Mouse (Mus musculus) kidney, postnatal 0 days (tissue): ENCODE measurements at regions not wholly inside any gene's neighbourhood (a gene's known extent, or its start where the extent isn't known, plus 50 kb on each side); places are given as distances from the start of the nearest gene placed in this dataset.

ENCODE experiments used
- ATAC-seq: fragments of 200-750 bp; cut with Nextera tagmentation; replicated peaks from 2 replicates; pipeline ENCODE4 v1.8.0; 2017; ENCODE audit warnings: low read depth, moderate number of reproducible peaks, moderate TSS enrichment, moderate library complexity; ENCODE audit not compliant: low FRiP score
- DNase-seq: peaks from one replicate; pipeline ENCODE4 v3.0.0-alpha.2; 2016; ENCODE audit warnings: low spot score
- H3K27ac ChIP-seq: fragments of 300-500 bp; sonication (generic); 2 replicates; pipeline ENCODE4 v1.5.1; 2014; ENCODE audit warnings: mild to moderate bottlenecking
- H3K27me3 ChIP-seq: fragments of 300-500 bp; sonication (generic); 2 replicates; pipeline ENCODE4 v1.6.1; 2014; ENCODE audit warnings: low read length, mixed read lengths; ENCODE audit not compliant: insufficient read depth
- H3K36me3 ChIP-seq: fragments of 300-500 bp; sonication (generic); 2 replicates; pipeline ENCODE4 v1.6.1; 2014; ENCODE audit warnings: low read length, mixed read lengths; ENCODE audit not compliant: insufficient read depth
- H3K4me1 ChIP-seq: fragments of 300-500 bp; sonication (generic); replicated peaks from 2 replicates; pipeline ENCODE4 v1.6.1; 2014; ENCODE audit warnings: antibody characterized with exemption, low read length, mixed read lengths; ENCODE audit not compliant: insufficient read depth
- H3K4me2 ChIP-seq: fragments of 300-500 bp; sonication (generic); 2 replicates; pipeline ENCODE4 v1.6.1; 2014; ENCODE audit warnings: mild to moderate bottlenecking, low read length, moderate library complexity, mixed read lengths
- H3K4me3 ChIP-seq: fragments of 300-500 bp; sonication (generic); replicated peaks from 2 replicates; pipeline ENCODE4 v1.5.1; 2014; ENCODE audit warnings: low read depth, low read length
- H3K9ac ChIP-seq: fragments of 300-500 bp; sonication (generic); 2 replicates; pipeline ENCODE4 v1.6.1; 2014; ENCODE audit warnings: low read depth, low read length
- H3K9me3 ChIP-seq: fragments of 300-500 bp; sonication (generic); replicated peaks from 2 replicates; pipeline ENCODE4 v1.6.1; 2016; ENCODE audit warnings: low read length, inconsistent platforms, mixed read lengths
- CTCF ChIP-seq: IDR thresholded peaks from 2 replicates; pipeline ENCODE4 v1.5.1; 2016; ENCODE audit warnings: antibody characterized with exemption, low read depth, mild to moderate bottlenecking, moderate library complexity
- WGBS: fragments of 180-500 bp; shearing (Covaris S2); extraction: QIAGEN DNeasy Blood & Tissue Kit; methylation state at CpG from one replicate; pipeline ENCODE4 v1.1.7; 2014; 5-methylcytosine and 5-hydroxymethylcytosine counted together

DNA sequence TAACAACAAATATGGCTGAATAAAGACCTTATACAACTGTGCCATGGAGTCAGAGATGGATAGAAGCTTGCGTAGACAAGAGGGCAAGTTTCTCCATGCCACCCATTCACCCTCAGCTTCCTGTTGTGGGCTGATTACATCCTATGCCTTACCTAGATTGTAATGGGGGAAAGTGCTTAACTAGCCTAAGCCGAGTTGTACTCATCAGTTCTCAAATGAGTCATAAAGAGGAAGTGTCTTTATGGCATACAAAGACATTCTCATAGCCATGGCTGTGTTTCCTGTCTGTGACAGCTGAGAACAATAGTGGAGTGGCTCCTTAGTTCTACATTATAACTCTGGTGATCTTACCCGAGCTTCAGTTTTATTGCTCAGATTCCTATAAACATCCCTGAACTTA lies 124.3 kb downstream of the Btc start:
- no peak for TF ChIP-seq CTCF
- Histone ChIP-seq H3K4me3 (no peak overlapping the region), H3K27ac (no peak overlapping the region), H3K4me2 (no peak overlapping the region), H3K9me3 (no peaks in the 10 kb centered on the region), H3K9ac (no peak overlapping the region), H3K36me3 (no peaks in the 10 kb centered on the region), H3K27me3 (no peaks in the 10 kb centered on the region), H3K4me1 (no peaks in the 10 kb centered on the region)
- no peak for ATAC-seq
- 51% methylated on average over 3 of the region's 3 CpGs for WGBS
- peak; percentile 10 for DNase-seq

DNA sequence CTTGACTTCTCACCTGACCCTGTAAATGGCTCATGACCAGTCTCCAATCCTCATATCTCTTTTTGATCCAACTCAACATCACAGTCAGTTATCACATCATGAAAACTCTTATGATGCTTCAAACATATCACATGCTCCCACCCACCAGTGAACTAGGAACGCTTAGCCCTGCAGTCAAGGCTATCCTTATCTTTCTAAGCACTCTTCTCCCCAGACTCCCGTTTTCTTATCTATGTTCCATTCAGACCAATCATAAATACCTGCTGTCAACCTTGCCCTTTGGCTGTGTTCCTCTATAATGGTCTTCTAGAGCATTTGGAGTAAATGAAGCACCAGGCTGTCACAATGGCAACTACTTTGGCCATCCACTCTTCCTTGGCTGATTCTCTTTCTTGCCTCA lies 123.3 kb downstream of the Btc start:
- Histone ChIP-seq H3K4me3 (no peak overlapping the region), H3K27me3 (no peaks in the 10 kb centered on the region), H3K36me3 (no peaks in the 10 kb centered on the region), H3K4me2 (no peak overlapping the region), H3K27ac (no peak overlapping the region), H3K9ac (no peak overlapping the region), H3K4me1 (no peaks in the 10 kb centered on the region), H3K9me3 (no peaks in the 10 kb centered on the region)
- ATAC-seq (no peak), DNase-seq (no peak)
- no peak for TF ChIP-seq CTCF
- WGBS: 67% methylated on average over 2 of the region's 2 CpGs

DNA sequence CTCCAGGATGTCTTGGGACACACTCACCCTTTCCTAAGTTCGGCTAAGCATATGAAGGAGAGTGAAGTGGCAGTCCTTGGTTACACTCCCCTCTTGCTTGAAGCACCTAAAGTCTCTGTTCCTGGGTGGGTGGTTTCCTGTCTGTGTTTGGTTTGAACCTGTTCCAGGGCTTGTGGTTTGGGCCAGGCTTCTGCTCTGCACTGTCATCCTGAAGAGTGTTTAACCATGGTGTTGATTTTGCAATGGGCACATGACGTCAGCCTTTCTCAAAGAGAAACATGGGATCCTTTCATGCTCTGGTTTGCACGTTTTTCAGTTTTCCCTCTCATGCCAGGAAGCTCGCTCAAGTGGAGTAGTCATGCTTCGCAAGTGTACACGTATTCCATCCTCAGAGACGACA lies 119.8 kb downstream of the Btc start:
- no peak for DNase-seq
- 65% methylated on average over 7 of the region's 7 CpGs for WGBS
- Histone ChIP-seq H3K4me3 (no peak overlapping the region), H3K36me3 (no peaks in the 10 kb centered on the region), H3K9ac (no peak overlapping the region), H3K4me1 (no peaks in the 10 kb centered on the region), H3K27ac (no peak overlapping the region), H3K27me3 (no peaks in the 10 kb centered on the region), H3K9me3 (no peaks in the 10 kb centered on the region), H3K4me2 (no peak overlapping the region)
- no peak for TF ChIP-seq CTCF
- no peak for ATAC-seq

DNA sequence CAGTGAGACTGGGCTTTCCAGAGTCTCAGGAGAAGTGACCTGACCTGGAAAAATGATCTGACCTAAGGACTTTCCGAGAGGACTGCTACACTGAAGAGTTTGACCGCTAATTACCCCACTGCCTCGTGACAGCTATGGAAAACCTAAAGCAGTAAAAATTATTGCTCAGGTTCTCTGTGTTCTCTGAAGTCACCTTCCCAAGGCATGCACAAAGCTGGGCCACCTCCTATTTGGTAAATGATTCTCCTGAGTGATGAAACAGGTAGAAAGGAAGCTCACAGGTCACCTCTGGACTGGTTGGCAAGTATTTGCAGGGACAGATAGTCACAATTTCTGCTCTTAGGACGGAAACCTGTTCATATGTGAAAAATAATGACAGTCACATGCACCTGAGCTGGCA lies 109.7 kb downstream of the Btc start:
- Histone ChIP-seq H3K36me3 (no peaks in the 10 kb centered on the region), H3K27me3 (no peaks in the 10 kb centered on the region), H3K4me1 (no peaks in the 10 kb centered on the region), H3K27ac (no peak overlapping the region), H3K4me3 (no peak overlapping the region), H3K4me2 (no peak overlapping the region), H3K9me3 (no peaks in the 10 kb centered on the region), H3K9ac (no peak overlapping the region)
- WGBS: 26% methylated on average over 4 of the region's 4 CpGs
- TF ChIP-seq CTCF: no peak
- ATAC-seq: peak; percentile 94
- DNase-seq: peak; percentile 47

DNA sequence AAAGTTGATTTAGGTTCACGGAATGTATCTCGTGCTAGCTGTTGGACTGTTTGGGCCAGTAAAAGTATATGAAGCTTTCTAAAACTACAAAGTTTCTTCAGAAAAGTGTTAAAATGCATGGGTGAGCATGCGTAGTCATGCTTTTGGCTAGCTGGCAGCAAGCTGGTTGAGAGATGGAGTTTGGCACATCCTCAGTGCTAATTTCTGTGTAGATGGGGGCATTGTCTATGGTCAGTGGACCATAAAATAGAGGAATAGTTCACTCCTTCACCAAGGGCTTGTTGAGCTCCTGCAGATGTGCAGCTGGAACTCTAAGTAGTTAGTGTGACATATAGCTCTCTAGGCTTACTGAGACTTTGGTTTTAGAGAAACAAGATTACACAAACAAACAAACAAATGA lies 107.8 kb downstream of the Btc start:
- ATAC-seq: no peak
- Histone ChIP-seq H3K4me3 (no peak overlapping the region), H3K9me3 (no peaks in the 10 kb centered on the region), H3K27me3 (no peaks in the 10 kb centered on the region), H3K9ac (no peak overlapping the region), H3K4me2 (no peak overlapping the region), H3K27ac (no peak overlapping the region), H3K36me3 (no peaks in the 10 kb centered on the region), H3K4me1 (no peaks in the 10 kb centered on the region)
- no peak for TF ChIP-seq CTCF
- no peak for DNase-seq
- WGBS: 65% methylated on average over 3 of the region's 3 CpGs

DNA sequence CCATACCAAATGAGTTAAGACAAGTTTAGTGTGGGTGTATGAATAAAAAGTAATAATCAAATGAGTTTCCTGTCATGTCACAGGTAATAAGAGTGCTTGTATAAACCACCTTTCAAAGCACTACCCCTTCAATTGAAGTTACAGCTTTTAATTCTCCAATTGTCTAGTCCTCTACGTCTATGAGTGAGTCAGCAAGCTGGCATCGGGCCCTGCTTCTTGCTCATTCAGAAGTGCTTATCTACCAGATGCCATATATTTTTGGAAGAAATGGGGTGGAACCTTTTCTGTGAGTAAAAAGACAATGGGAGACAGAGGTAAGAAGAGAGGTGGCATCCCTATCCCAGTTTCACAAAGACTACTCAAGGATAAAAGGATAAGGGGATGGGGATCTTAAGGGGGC lies 105.7 kb downstream of the Btc start:
- no peak overlapping the region for H3K4me3 ChIP-seq
- H3K27me3 ChIP-seq: no peaks in the 10 kb centered on the region
- no peaks in the 10 kb centered on the region for H3K9me3 ChIP-seq
- no peak for ATAC-seq
- H3K4me2 ChIP-seq: no peak overlapping the region
- no peaks in the 10 kb centered on the region for H3K4me1 ChIP-seq
- no peak overlapping the region for H3K27ac ChIP-seq
- H3K9ac ChIP-seq: no peak overlapping the region
- TF ChIP-seq CTCF: no peak
- 71% methylated on average over 2 of the region's 2 CpGs for WGBS
- no peaks in the 10 kb centered on the region for H3K36me3 ChIP-seq
- no peak for DNase-seq

DNA sequence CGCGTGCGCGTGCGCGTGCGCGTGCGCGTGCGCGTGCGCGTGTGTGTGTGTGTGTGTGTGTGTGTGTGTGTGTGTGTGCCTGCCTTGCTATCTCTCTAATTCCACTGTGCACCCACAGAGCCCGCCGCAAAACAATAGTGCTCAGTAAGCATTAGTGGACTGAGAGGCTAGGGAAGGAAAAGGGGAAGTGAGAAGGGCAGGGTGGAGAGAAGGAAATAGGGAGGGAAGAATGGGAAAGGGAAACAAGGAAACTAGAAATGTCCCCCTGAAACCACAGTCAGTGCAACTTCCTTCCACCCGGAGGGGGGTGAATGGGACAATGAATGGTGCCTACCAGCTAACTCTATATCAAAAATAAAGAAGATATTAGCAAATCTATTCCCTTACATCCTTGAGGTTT lies 100.7 kb downstream of the Btc start:
- Histone ChIP-seq H3K4me2 (no peak overlapping the region), H3K9me3 (no peaks in the 10 kb centered on the region), H3K4me1 (no peaks in the 10 kb centered on the region), H3K36me3 (no peaks in the 10 kb centered on the region), H3K4me3 (no peak overlapping the region), H3K27me3 (no peaks in the 10 kb centered on the region), H3K9ac (no peak overlapping the region), H3K27ac (no peak overlapping the region)
- WGBS: 89% methylated on average over 17 of the region's 17 CpGs
- TF ChIP-seq CTCF: no peak
- DNase-seq (no peak), ATAC-seq (no peak)
